Mouse (Mus musculus): ENCODE data around the gene Lama1.
"Not testable (repeated sequence)": the region's sequence is repeated elsewhere in the genome, so short reads cannot be mapped to it uniquely, and the experiment has no call there.

The Lama1 gene

DNA sequence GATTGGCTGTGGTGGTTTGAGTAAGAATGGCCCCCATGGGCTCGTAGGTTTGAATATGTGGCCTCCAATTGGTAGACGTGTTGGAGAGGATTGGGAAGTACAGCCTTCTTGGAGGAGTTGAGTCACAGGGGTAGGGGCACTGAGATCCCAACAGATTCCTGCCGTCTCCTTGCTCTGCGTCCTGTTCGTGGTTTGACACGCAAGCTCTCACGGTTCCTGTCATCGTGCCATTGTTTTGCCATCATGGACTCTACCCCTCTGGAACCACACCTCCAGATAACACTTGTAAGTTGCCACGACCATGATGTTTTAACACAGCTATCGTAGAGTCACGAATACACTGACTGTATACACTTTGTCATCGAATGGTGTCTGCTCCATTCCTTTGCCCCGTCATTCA, 141.9 kb downstream of the Lama1 start:
- DNase-seq (ENCODE audit: low read depth), result no peak

DNA sequence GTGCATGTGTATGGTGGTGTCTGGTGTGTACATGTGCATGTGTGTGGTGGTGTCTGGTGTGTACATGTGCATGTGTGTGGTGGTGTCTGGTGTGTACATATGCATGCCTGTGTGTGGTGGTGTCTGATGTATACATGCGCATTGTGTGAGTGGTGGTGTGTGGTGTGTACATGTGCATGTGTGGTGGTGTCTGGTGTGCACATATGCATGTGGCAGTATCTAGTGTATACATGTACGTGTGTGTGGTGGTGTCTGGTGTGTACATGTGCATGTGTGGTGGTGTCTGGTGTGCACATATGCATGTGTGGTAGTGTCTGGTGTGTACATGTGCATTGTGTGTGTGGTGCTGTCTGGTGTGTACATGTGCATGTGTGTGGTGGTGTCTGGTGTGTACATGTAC, 144.4 kb downstream of the Lama1 start:
- not testable (repeated sequence) for DNase-seq (ENCODE audit: low read depth)

GRCm38 (mm10) chr17:67861080-67861630, 164.1 kb downstream of the Lama1 start:
- DNase-seq (ENCODE audit: low read depth), result no peak

DNA sequence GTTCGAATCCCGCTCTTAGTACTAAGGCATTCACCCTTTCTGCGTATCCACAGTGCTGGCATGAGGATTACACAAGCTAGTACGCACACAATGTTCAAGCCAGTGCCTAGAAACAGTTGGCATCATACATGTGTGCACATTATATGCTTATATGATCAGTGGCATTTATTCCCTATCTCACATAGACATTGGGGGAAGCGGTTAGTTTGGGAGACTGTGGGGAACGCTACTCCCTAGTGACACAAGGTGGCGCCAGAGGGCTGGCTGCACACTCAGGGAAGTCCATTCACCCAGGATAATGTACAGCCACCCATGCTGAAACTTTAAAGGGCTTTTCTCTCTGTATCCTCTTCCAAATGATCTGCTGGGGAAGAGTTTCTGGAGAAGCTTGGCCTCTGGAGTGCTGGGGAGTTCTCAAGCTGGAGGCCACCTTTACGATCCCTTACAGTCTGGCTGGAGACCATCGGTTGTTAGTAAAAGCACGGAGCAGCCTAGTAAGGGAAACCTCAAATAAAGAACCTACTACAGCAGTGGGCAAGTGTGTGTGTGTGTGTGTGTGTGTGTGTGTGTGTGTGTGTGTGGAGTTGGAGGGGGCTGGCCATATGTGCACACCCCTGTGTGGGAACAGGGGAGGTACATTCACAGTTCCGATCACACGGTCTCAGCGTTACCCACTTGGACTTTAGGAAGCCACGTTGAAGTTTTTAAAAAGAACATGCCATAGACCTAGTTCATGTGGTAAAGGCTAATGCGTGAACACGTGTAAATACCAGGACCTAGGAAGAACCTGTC, 164.9 kb downstream of the Lama1 start:
- DNase-seq (ENCODE audit: low read depth), result no peak

- DNase-seq (ENCODE audit: low read depth), result no peak
Measured at GRCm38 (mm10) chr17:67864363-67864762, 167.3 kb downstream of the Lama1 start.

DNA sequence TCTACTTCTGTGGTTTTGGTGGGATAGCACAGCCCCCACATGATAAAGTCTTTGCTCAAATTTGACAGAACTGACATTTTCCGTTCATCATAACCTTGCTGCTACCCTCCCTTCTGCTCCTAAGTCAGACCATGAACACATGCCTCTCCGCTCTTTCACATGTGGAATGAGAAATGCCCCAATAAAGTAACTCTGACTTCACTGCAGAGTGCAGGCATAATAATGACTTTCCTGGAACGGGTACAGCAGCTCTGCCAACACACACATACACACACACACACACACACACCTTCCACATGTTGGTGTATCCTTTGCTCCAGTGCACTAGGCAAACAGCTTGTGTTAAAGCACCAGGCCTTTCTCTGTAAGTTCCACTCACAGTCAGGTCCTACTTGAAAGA, 167.9 kb downstream of the Lama1 start:
- DNase-seq (ENCODE audit: low read depth), result no peak

GRCm38 (mm10) chr17:67866026-67866425, 169.0 kb downstream of the Lama1 start:
- DNase-seq (ENCODE audit: low read depth), result peak; percentile 38

- peak; percentile 90 for DNase-seq (ENCODE audit: low read depth)
Measured at GRCm38 (mm10) chr17:67866541-67867241, 169.6 kb downstream of the Lama1 start.

GRCm38 (mm10) chr17:67869731-67870601, 172.9 kb downstream of the Lama1 start:
- DNase-seq (ENCODE audit: low read depth), result peak; percentile 65

Measured in fibroblast of lung, adult 2 months (primary cell).